Mouse (Mus musculus): ENCODE data around the gene Ddx43.

The Ddx43 gene

GRCm38 (mm10) chr9:78442579-78443392 is 47.2 kb downstream of the Ddx43 start, which contains the start of gene Cgas:
Gene Cgas, minus strand, starts transcription at chr9:78443237.
- DNase-seq (ENCODE audit: low spot score), result peak; percentile 63

GRCm38 (mm10) chr9:78447606-78447972 is 52.0 kb downstream of the Ddx43 start:
- DNase-seq (ENCODE audit: low spot score), result no peak

- peak; percentile 89 for DNase-seq (ENCODE audit: low spot score)
Observed at GRCm38 (mm10) chr9:78447973-78448873, 52.6 kb downstream of the Ddx43 start, which contains the start of the genes Mto1 and Gm17324. Gene Mto1, plus strand, starts transcription at chr9:78448208. Gene Gm17324, minus strand, starts transcription at chr9:78448786.

DNA sequence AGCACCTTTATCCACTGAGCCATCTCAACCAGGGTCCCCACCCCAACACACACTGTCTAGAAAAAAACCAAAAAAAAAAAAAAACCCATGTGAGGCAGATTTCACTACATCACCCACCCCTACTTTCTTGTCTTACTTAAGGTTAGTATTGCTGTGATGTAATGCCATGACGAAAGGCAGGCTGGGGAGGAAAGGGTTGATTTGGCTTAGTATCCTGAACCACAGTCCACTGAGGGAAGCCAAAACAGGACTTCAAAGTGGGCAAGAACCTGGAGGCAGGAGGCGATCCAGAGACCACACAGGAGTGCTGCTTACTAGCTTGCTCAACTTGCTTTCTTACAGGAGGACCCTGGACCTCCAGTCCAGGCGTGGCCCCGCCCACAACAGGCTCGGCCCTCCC is 54.8 kb downstream of the Ddx43 start:
- DNase-seq (ENCODE audit: low spot score), result no peak

GRCm38 (mm10) chr9:78451382-78451781 is 55.8 kb downstream of the Ddx43 start:
- no peak for DNase-seq (ENCODE audit: low spot score)

- DNase-seq (ENCODE audit: low spot score), result no peak
Observed at GRCm38 (mm10) chr9:78457026-78457425, 61.4 kb downstream of the Ddx43 start.

DNA sequence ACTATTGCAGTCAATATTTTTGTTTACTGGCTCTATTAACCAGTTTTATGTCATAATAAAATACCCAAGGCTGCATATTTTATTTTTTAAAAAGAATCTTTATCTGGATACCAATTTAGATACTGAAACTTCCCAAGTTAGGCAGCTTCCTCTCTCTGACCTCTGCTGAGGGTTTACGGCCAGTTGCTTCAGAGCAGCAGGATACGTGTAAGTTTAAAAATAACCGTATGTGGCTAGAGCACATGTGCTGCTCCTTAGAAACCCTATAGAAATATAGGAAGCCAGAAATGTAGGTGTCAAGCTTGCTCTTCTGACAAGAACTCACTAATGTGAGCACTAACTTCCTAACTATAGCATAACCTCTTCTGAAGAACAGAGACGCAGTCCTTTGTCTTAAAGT is 67.8 kb downstream of the Ddx43 start:
- DNase-seq (ENCODE audit: low spot score), result no peak

- no peak for DNase-seq (ENCODE audit: low spot score)
Observed at GRCm38 (mm10) chr9:78465725-78466124, 70.1 kb downstream of the Ddx43 start.
